Mouse (Mus musculus) stomach, embryonic 15.5 days (tissue): ENCODE measurements at regions not wholly inside any gene's neighbourhood (a gene's known extent, or its start where the extent isn't known, plus 50 kb on each side); places are given as distances from the start of the nearest gene placed in this dataset.

Source experiments
- ATAC-seq: fragments of 200-750 bp; cut with Nextera tagmentation; 2 replicates; pipeline ENCODE4 v1.8.0; 2017; ENCODE audit warnings: low read depth, moderate number of reproducible peaks, moderate TSS enrichment; ENCODE audit not compliant: insufficient read depth, low FRiP score
- H3K27ac ChIP-seq: fragments of 300-500 bp; sonication (generic); 2 replicates; pipeline ENCODE4 v1.5.1; 2015; ENCODE audit warnings: mild to moderate bottlenecking, inconsistent platforms
- H3K27me3 ChIP-seq: fragments of 300-500 bp; sonication (generic); replicated peaks from 2 replicates; pipeline ENCODE4 v1.6.1; 2015; ENCODE audit warnings: inconsistent platforms
- H3K36me3 ChIP-seq: fragments of 300-500 bp; sonication (generic); 2 replicates; pipeline ENCODE4 v1.6.1; 2015; ENCODE audit warnings: inconsistent platforms
- H3K4me1 ChIP-seq: fragments of 300-500 bp; sonication (generic); 2 replicates; pipeline ENCODE4 v1.6.1; 2015; ENCODE audit warnings: inconsistent platforms
- H3K4me2 ChIP-seq: fragments of 300-500 bp; sonication (generic); 2 replicates; pipeline ENCODE4 v1.6.1; 2015; ENCODE audit warnings: mild to moderate bottlenecking, inconsistent platforms
- H3K4me3 ChIP-seq: fragments of 300-500 bp; sonication (generic); replicated peaks from 2 replicates; pipeline ENCODE4 v1.5.1; 2015; ENCODE audit warnings: inconsistent platforms
- H3K9ac ChIP-seq: fragments of 300-500 bp; sonication (generic); 2 replicates; pipeline ENCODE4 v1.6.1; 2015; ENCODE audit warnings: inconsistent platforms
- H3K9me3 ChIP-seq: fragments of 300-500 bp; sonication (generic); 2 replicates; pipeline ENCODE4 v1.6.1; 2016; ENCODE audit warnings: inconsistent platforms
- WGBS: fragments of 180-500 bp; shearing (Covaris S2); methylation state at CpG from one replicate; pipeline ENCODE4 v1.1.7; 2015; 5-methylcytosine and 5-hydroxymethylcytosine counted together

- no peak overlapping the region for H3K9ac ChIP-seq
- no peak overlapping the region for H3K4me3 ChIP-seq
- 67% methylated on average over 6 of the region's 6 CpGs for WGBS
- H3K36me3 ChIP-seq = no peaks in the 10 kb centered on the region
- no peak overlapping the region for H3K27ac ChIP-seq
- H3K4me2 ChIP-seq = no peak overlapping the region
- H3K4me1 ChIP-seq = no peaks in the 10 kb centered on the region
- no peaks in the 10 kb centered on the region for H3K27me3 ChIP-seq
- H3K9me3 ChIP-seq = no peaks in the 10 kb centered on the region
- ATAC-seq = no peak
These were observed 402.6 kb downstream of the Tns1 start for GRCm38 (mm10) chr1:73721486-73722225.

GRCm38 (mm10) chr1:73718421-73718820 is 405.8 kb downstream of the Tns1 start:
- WGBS = 74% methylated on average over 5 of the region's 5 CpGs
- Histone ChIP-seq H3K4me1 (no peaks in the 10 kb centered on the region), H3K9me3 (no peaks in the 10 kb centered on the region), H3K9ac (no peak overlapping the region), H3K27ac (no peak overlapping the region), H3K4me2 (no peak overlapping the region), H3K36me3 (no peaks in the 10 kb centered on the region), H3K27me3 (no peaks in the 10 kb centered on the region), H3K4me3 (no peak overlapping the region)
- no peak for ATAC-seq

GRCm38 (mm10) chr1:73717401-73717800 is 406.8 kb downstream of the Tns1 start:
- no peaks in the 10 kb centered on the region for H3K4me1 ChIP-seq
- H3K4me3 ChIP-seq = no peak overlapping the region
- 70% methylated on average over 7 of the region's 7 CpGs for WGBS
- no peaks in the 10 kb centered on the region for H3K9me3 ChIP-seq
- no peak overlapping the region for H3K9ac ChIP-seq
- H3K36me3 ChIP-seq = no peaks in the 10 kb centered on the region
- H3K27me3 ChIP-seq = no peaks in the 10 kb centered on the region
- ATAC-seq = no peak
- no peak overlapping the region for H3K4me2 ChIP-seq
- no peak overlapping the region for H3K27ac ChIP-seq

- H3K9ac ChIP-seq = no peak overlapping the region
- no peak overlapping the region for H3K4me3 ChIP-seq
- ATAC-seq = no peak
- H3K27me3 ChIP-seq = no peaks in the 10 kb centered on the region
- H3K4me2 ChIP-seq = no peak overlapping the region
- no peaks in the 10 kb centered on the region for H3K9me3 ChIP-seq
- no peaks in the 10 kb centered on the region for H3K36me3 ChIP-seq
- H3K4me1 ChIP-seq = no peaks in the 10 kb centered on the region
- H3K27ac ChIP-seq = no peak overlapping the region
These were observed 407.3 kb downstream of the Tns1 start for GRCm38 (mm10) chr1:73716901-73717300.

- WGBS = 58% methylated on average over 2 of the region's 2 CpGs
- H3K27ac ChIP-seq = no peak overlapping the region
- no peak overlapping the region for H3K4me3 ChIP-seq
- H3K4me2 ChIP-seq = no peak overlapping the region
- no peak overlapping the region for H3K9ac ChIP-seq
- no peaks in the 10 kb centered on the region for H3K36me3 ChIP-seq
- ATAC-seq = no peak
- H3K9me3 ChIP-seq = no peaks in the 10 kb centered on the region
- no peaks in the 10 kb centered on the region for H3K27me3 ChIP-seq
- no peaks in the 10 kb centered on the region for H3K4me1 ChIP-seq
These were observed 408.7 kb downstream of the Tns1 start for GRCm38 (mm10) chr1:73715571-73715970.

- H3K4me1 ChIP-seq = peaks cover 6% of the 10 kb centered on the region
- no peak overlapping the region for H3K4me3 ChIP-seq
- 0 out of 2 replicates have a peak overlapping the region, but pooled peaks have one; percentile 35 for H3K27ac ChIP-seq
- H3K9me3 ChIP-seq = no peaks in the 10 kb centered on the region
- H3K27me3 ChIP-seq = no peaks in the 10 kb centered on the region
- no peaks in the 10 kb centered on the region for H3K36me3 ChIP-seq
- ATAC-seq = peak; percentile 31; the same call in 1 of the 2 replicates
- WGBS = 23% methylated on average over 4 of the region's 4 CpGs
- no peak overlapping the region for H3K9ac ChIP-seq
- H3K4me2 ChIP-seq = no peak overlapping the region
These were observed 421.8 kb downstream of the Tns1 start for GRCm38 (mm10) chr1:73702428-73702842.

GRCm38 (mm10) chr1:73693537-73693936 is 430.7 kb downstream of the Tns1 start:
- no peak overlapping the region for H3K4me2 ChIP-seq
- 56% methylated on average over 2 of the region's 2 CpGs for WGBS
- peaks cover 6% of the 10 kb centered on the region; the same call in 1 of the 2 replicates for H3K4me1 ChIP-seq
- H3K27me3 ChIP-seq = no peaks in the 10 kb centered on the region
- ATAC-seq = no peak
- no peaks in the 10 kb centered on the region for H3K36me3 ChIP-seq
- no peak overlapping the region for H3K4me3 ChIP-seq
- no peaks in the 10 kb centered on the region for H3K9me3 ChIP-seq
- no peak overlapping the region for H3K27ac ChIP-seq
- H3K9ac ChIP-seq = no peak overlapping the region

- Histone ChIP-seq H3K27me3 (no peaks in the 10 kb centered on the region), H3K4me1 (peaks cover 2% of the 10 kb centered on the region; the same call in 1 of the 2 replicates), H3K36me3 (no peaks in the 10 kb centered on the region), H3K9me3 (no peaks in the 10 kb centered on the region), H3K4me3 (no peak overlapping the region), H3K9ac (no peak overlapping the region), H3K4me2 (no peak overlapping the region), H3K27ac (0 out of 2 replicates have a peak overlapping the region, but pooled peaks have one; percentile 26)
- no peak for ATAC-seq
- 67% methylated on average over 4 of the region's 4 CpGs for WGBS
These were observed 438.5 kb downstream of the Tns1 start for GRCm38 (mm10) chr1:73685734-73686133.

- H3K27ac ChIP-seq = peak overlapping the region; percentile 26; the same call in 1 of the 2 replicates
- H3K4me1 ChIP-seq = peaks cover 2% of the 10 kb centered on the region; the same call in 1 of the 2 replicates
- H3K4me3 ChIP-seq = no peak overlapping the region
- H3K27me3 ChIP-seq = no peaks in the 10 kb centered on the region
- H3K9me3 ChIP-seq = no peaks in the 10 kb centered on the region
- no peaks in the 10 kb centered on the region for H3K36me3 ChIP-seq
- H3K4me2 ChIP-seq = no peak overlapping the region
- no peak for ATAC-seq
- WGBS = 71% methylated on average over 4 of the region's 4 CpGs
- no peak overlapping the region for H3K9ac ChIP-seq
These were observed 439.2 kb downstream of the Tns1 start for GRCm38 (mm10) chr1:73685066-73685465.

- Histone ChIP-seq H3K9me3 (no peaks in the 10 kb centered on the region), H3K4me3 (no peak overlapping the region), H3K4me1 (peaks cover 2% of the 10 kb centered on the region; the same call in 1 of the 2 replicates), H3K27ac (peak overlapping the region; percentile 59), H3K27me3 (no peaks in the 10 kb centered on the region), H3K36me3 (no peaks in the 10 kb centered on the region), H3K9ac (no peak overlapping the region), H3K4me2 (no peak overlapping the region; the same call in 1 of the 2 replicates)
- 68% methylated on average over 5 of the region's 5 CpGs for WGBS
- ATAC-seq = peak; percentile 54; the same call in 1 of the 2 replicates
These were observed 440.1 kb downstream of the Tns1 start for GRCm38 (mm10) chr1:73684166-73684565.

GRCm38 (mm10) chr1:73683132-73683888 is 440.9 kb downstream of the Tns1 start:
- peaks cover 2% of the 10 kb centered on the region; the same call in 1 of the 2 replicates for H3K4me1 ChIP-seq
- H3K9me3 ChIP-seq = no peaks in the 10 kb centered on the region
- H3K4me2 ChIP-seq = no peak overlapping the region
- H3K4me3 ChIP-seq = no peak overlapping the region
- WGBS = 53% methylated on average over 4 of the region's 4 CpGs
- H3K9ac ChIP-seq = no peak overlapping the region
- peak; percentile 71 for ATAC-seq
- peak overlapping the region; percentile 76 for H3K27ac ChIP-seq
- H3K27me3 ChIP-seq = no peaks in the 10 kb centered on the region
- no peaks in the 10 kb centered on the region for H3K36me3 ChIP-seq

- Histone ChIP-seq H3K4me3 (no peak overlapping the region), H3K27me3 (no peaks in the 10 kb centered on the region), H3K9ac (no peak overlapping the region), H3K36me3 (no peaks in the 10 kb centered on the region), H3K4me2 (no peak overlapping the region), H3K4me1 (peaks cover 2% of the 10 kb centered on the region; the same call in 1 of the 2 replicates), H3K27ac (peak overlapping the region; percentile 76), H3K9me3 (no peaks in the 10 kb centered on the region)
- peak; percentile 48; the same call in 1 of the 2 replicates for ATAC-seq
- WGBS = 41% methylated on average over 1 of the region's 1 CpGs
These were observed 442.6 kb downstream of the Tns1 start for GRCm38 (mm10) chr1:73681697-73682096.
